In genomic region chr12:91056885-91057284, GRCm38 (mm10) we compare ENCODE assay signal across 17 mouse cellular contexts.
"Had no signal": no experiment of that assay in that cellular context is flagged by ENCODE, and none has a peak within 500 bp of the region (broad histone marks: within the 10 kb centered on the region; RNA-seq: fewer than 3 reads in every experiment).

No protein-coding gene starts in this region.

- H3K9me3 ChIP-seq: limb, embryonic 15.5 days; liver, embryonic 13.5 days; midbrain, embryonic 10.5 days; neural tube, embryonic 13.5 days; stomach, embryonic 15.5 days had no signal

- ATAC-seq: lung, postnatal 0 days; midbrain, embryonic 16.5 days had no signal

- H3K9ac ChIP-seq: limb, embryonic 15.5 days; liver, embryonic 13.5 days; neural tube, embryonic 13.5 days; stomach, embryonic 15.5 days had no signal

- H3K4me2 ChIP-seq: limb, embryonic 15.5 days; liver, embryonic 13.5 days; neural tube, embryonic 13.5 days; stomach, embryonic 15.5 days had no signal

- H3K27ac ChIP-seq: limb, embryonic 15.5 days; liver, embryonic 13.5 days; midbrain, embryonic 10.5 days; neural tube, embryonic 13.5 days; stomach, embryonic 15.5 days had no signal

- H3K36me3 ChIP-seq: limb, embryonic 15.5 days; liver, embryonic 13.5 days; midbrain, embryonic 10.5 days; neural tube, embryonic 13.5 days; stomach, embryonic 15.5 days had no signal

- DNase-seq: kidney, adult 18-20 months; kidney, postnatal 14 days; layer of hippocampus, adult 9-11 months; layer of hippocampus, postnatal 36 days; liver, embryonic 13.5 days; lung, adult 2 months; lung, postnatal 4 days; retina, postnatal 1 day; right cerebral cortex, postnatal 4 days; spleen, adult 18-20 months; thymus, postnatal 14 days had no signal

- H3K4me1 ChIP-seq: limb, embryonic 15.5 days; liver, embryonic 13.5 days; midbrain, embryonic 10.5 days; stomach, embryonic 15.5 days had no signal

- H3K4me3 ChIP-seq: limb, embryonic 15.5 days; liver, embryonic 13.5 days; midbrain, embryonic 10.5 days; neural tube, embryonic 13.5 days; stomach, embryonic 15.5 days had no signal

- H3K27me3 ChIP-seq: limb, embryonic 15.5 days; liver, embryonic 13.5 days; neural tube, embryonic 13.5 days; stomach, embryonic 15.5 days had no signal
